28 mouse cellular contexts compared by ENCODE assay signal in genomic region chrX:138478488-138478887, GRCm38 (mm10).
"Had no signal": no experiment of that assay in that cellular context is flagged by ENCODE, and none has a peak within 500 bp of the region (broad histone marks: within the 10 kb centered on the region; RNA-seq: fewer than 3 reads in every experiment).

No protein-coding gene starts in this region.

- ATAC-seq: hindbrain, postnatal 0 days; intestine, embryonic 16.5 days; liver, embryonic 12.5 days had no signal

- H3K4me1 ChIP-seq: heart, embryonic 13.5 days; heart, embryonic 15.5 days; hindbrain, embryonic 13.5 days; hindbrain, embryonic 15.5 days; kidney, embryonic 15.5 days; limb, embryonic 12.5 days; limb, embryonic 15.5 days; liver, embryonic 12.5 days had no signal

- H3K4me2 ChIP-seq: heart, embryonic 11.5 days; heart, embryonic 13.5 days; heart, embryonic 15.5 days; hindbrain, embryonic 13.5 days; hindbrain, embryonic 15.5 days; kidney, embryonic 15.5 days; limb, embryonic 12.5 days; limb, embryonic 15.5 days; liver, embryonic 12.5 days had no signal

- H3K27me3 ChIP-seq: heart, embryonic 13.5 days; heart, embryonic 15.5 days; hindbrain, embryonic 13.5 days; hindbrain, embryonic 15.5 days; limb, embryonic 12.5 days; limb, embryonic 15.5 days; liver, embryonic 12.5 days had no signal

- DNase-seq: gastrocnemius, adult 2 months; gastrocnemius, postnatal 10 days; gastrocnemius, postnatal 36 days; heart, adult 11 months; heart, adult 2 months; heart, postnatal 14 days; heart, postnatal 36 days; kidney, adult 11 months; kidney, adult 2 months; kidney, adult 9 months; kidney, postnatal 14 days; kidney, postnatal 36 days; layer of hippocampus, adult 9-11 months; layer of hippocampus, postnatal 36 days; left cerebral cortex, postnatal 4 days had no signal

- H3K36me3 ChIP-seq: heart, embryonic 13.5 days; heart, embryonic 15.5 days; hindbrain, embryonic 13.5 days; hindbrain, embryonic 15.5 days; kidney, embryonic 15.5 days; limb, embryonic 12.5 days; limb, embryonic 15.5 days; liver, embryonic 12.5 days had no signal

- H3K27ac ChIP-seq: gastrocnemius, adult 2 months; heart, adult 2 months; heart, embryonic 13.5 days; heart, embryonic 15.5 days; hindbrain, embryonic 13.5 days; hindbrain, embryonic 15.5 days; hindbrain, postnatal 0 days; kidney, embryonic 15.5 days; kidney, postnatal 0 days; limb, embryonic 12.5 days; limb, embryonic 15.5 days; liver, embryonic 12.5 days; liver, embryonic 14.5 days had no signal

- H3K9me3 ChIP-seq: heart, embryonic 13.5 days; heart, embryonic 15.5 days; hindbrain, embryonic 13.5 days; hindbrain, embryonic 15.5 days; kidney, embryonic 15.5 days; limb, embryonic 12.5 days; limb, embryonic 15.5 days; liver, embryonic 12.5 days had no signal

- H3K4me3 ChIP-seq: gastrocnemius, adult 2 months; heart, adult 2 months; heart, embryonic 13.5 days; heart, embryonic 15.5 days; hindbrain, embryonic 13.5 days; hindbrain, embryonic 15.5 days; kidney, embryonic 15.5 days; limb, embryonic 12.5 days; limb, embryonic 15.5 days; liver, embryonic 12.5 days had no signal

- H3K9ac ChIP-seq: heart, embryonic 13.5 days; heart, embryonic 15.5 days; hindbrain, embryonic 13.5 days; hindbrain, embryonic 15.5 days; kidney, embryonic 15.5 days; limb, embryonic 12.5 days; limb, embryonic 15.5 days; liver, embryonic 12.5 days; liver, embryonic 14.5 days had no signal
